Mouse (Mus musculus) embryo, embryonic 11.5 days (tissue): ENCODE data around the gene Cldn24.

ENCODE experiments used
- DNase-seq: peaks from one replicate; pipeline ENCODE4 v3.0.0-alpha.2; 2012; ENCODE audit warnings: low read depth, low spot score

Cldn24 gene

DNA sequence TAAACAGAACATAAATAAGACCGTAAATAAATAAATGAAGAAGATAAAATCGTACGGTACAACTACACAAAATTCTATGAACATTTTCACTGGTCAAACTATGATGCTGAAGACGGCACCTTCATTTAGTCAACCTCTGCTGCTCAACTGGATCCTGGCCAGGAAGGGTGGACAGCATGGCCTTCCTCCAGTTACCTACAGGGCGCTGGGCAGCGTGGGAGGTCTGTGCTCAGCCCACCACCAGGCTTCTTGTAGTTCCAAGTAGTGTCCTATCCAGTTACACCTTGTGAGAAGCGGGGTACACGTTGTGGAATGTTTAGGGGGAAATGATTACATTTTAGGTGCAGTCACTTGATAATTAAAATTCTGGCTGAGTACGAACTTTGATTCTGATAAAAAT is 5.0 kb downstream of the Cldn24 start:
- DNase-seq: no peak

DNA sequence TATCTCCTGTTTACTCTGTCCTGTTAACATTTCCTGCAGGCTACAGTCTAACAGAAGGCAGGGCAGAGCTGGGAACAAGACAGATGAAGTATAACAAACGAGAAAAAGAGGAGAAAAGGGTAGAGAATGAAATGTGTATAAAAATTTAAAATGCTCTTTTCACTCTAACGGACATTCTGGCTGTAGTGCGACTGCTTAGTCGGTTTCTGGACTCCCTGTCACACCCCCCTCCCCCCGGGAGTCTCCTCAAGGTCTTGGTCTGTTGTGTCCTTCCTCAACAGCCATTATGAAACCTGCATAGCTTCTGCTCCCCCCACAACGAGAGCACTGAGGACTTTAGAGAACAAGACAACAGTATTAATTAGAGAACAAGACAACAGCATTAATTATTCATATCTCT is 10.7 kb downstream of the Cldn24 start:
- DNase-seq: no peak

- no peak for DNase-seq
Observed at GRCm38 (mm10) chr8:47833944-47834343, 12.0 kb downstream of the Cldn24 start.

DNA sequence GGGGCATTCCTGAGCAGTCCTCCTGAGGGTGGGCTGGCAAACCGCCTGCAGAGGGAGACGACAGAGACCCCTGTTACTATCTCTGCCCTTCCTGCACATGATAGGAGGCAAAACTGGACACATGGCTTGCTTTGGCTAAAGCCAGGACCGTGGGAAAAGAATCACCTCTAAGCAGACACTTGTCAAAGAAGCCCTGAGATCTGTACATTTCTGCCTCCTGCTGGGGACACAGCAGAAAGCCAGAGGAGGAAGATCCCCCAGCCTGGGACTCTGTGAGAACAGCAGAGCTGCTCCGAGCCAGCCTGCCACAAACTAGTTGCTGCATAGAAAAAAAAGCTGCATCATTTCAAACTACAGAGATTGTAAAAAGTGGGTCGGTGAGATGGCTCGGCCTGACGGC is 21.1 kb downstream of the Cldn24 start:
- no peak for DNase-seq

DNA sequence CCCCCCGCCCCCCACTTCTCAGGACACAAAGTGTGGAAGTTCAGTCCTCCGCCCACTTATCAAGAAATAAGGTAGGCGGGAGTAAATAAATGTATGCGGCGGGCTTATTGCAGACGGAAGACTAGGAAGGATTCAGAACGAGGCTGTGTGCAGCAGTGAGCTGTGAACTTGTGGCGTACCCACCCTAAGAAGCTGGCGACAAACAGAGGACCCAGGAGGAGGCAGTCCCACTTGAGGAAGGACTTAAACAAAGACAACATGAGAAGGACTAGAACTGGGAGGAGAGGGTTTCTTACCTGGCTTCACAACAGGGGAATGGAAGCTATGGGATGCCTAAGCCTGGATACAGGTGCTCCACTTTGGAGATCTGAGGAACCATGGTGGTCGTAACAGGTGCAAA is 21.7 kb downstream of the Cldn24 start:
- DNase-seq: no peak

DNA sequence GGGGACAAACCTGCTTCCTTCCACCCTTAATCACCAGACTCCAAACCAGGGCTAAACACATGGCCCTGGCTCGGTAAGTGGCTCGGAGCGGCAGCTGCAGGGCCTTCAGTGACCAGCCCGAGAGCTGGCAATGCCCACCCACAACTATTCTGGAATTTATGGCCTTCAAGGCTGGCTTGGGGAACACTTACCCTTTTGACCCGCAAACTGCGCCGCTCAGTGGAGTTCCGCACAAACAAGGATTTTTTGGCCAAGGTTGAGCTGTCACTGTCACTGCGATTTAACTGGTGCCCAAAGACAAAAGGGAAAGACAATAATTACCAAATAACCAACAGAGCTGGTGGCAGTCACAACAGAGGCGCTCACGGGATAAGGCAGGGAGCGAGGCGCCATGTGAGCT is 24.0 kb downstream of the Cldn24 start:
- no peak for DNase-seq

DNA sequence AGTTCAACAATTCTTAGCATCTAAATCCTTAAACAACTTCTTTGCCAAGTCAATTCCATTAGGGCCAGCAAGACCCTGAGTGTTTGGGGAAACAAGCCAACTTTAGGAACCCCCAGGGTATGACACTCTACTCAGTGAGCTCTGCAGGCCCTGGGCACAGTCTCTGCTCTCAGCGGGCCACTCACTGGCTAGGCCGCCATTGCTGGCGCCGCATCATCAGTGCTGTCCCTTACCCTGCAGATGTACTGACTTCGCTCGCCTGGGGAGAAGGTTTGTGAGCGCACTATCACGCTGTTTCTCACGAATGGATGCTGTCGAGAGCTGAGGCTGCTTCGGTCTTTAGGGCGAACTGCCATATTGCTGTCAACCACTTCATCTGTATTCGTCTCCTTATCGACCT is 25.2 kb downstream of the Cldn24 start:
- no peak for DNase-seq

GRCm38 (mm10) chr8:47847931-47848330 is 26.0 kb downstream of the Cldn24 start:
- no peak for DNase-seq

DNA sequence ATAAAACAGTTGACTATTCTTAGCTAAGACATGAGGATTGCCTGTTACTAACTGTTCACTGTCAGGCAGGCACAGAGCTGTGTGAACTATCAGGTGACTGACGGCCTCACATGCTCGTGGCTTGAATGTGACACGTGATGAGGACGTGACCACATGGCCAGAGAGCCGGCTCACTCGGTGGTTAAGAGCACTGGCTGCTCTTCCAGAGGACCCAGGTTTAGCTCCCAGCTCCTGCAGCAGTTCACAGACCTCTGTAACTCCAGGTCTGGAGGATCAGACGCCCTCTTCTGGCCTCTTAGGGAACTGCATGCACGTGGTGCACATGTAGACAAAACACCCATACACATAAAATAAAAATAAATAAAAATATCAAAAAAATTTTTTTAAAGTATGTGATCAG is 27.9 kb downstream of the Cldn24 start:
- DNase-seq: no peak

DNA sequence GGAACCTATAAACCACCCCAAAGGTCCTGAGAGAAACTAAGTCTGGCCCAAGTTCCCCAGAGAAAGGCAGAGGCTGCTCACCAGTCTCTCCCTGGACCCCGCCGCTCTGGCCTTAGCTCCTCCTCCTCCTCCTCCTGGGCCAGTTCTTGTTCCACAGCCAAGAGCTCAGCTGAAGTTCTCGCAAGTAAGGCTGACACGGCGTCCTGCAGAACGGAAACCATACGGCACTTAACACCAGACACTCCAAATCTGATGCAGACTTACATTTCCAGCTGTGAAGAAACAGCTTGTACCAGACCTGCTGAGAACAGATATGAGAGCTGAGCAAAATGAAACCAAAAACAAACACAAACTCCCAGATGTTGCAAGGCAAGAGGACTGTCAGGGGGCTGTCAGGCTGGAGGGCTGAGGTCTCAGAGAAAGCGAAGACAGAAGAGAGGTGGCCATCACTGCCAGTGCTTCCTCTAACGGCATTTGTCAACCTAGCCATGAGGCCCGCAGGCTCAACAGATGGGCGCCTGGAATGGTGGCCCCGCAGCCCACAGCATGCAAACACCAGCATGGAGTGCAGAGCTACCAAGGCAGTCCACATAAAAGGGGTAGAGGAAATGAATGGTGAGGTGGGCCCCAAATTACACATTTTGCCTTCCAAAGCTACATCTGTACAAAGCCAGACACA is 30.0 kb downstream of the Cldn24 start:
- no peak for DNase-seq

DNA sequence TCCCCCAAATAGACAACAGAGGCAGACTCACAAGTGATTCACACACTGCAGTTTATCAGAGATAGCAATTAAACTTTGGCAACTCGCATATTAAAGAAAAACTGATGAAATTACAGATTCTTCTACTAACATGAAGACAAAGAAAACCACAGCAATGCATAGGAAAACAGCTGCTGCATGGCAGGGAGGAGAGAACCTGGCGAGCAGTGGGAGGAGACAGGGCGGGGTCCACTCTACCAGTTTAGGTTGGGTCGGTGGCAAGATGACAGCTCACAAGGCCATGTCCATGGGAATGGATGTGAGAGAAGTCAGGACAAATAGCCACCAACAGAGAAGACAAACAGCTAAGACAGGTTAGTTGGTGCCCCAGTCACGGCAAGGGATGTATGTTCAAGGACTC is 30.8 kb downstream of the Cldn24 start:
- DNase-seq: no peak

DNA sequence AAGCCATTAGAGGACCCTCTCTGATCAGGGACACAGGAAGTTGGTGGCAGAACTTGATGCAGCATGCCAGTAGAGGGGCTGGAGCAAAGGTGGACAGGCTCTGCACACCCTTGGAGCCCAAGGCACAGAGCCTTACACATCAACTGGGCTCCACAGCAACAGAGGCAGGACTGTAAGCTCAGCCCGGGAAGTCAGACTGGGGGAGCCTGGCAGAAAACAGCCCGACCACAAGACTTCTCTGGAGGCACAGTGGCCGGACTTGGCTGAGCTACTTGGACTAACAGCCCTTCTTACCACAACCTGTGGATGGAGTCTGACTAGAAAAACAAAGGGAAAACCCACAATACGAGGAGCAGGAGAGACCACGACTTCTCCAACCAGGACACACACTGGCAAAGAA is 31.4 kb downstream of the Cldn24 start:
- no peak for DNase-seq

DNA sequence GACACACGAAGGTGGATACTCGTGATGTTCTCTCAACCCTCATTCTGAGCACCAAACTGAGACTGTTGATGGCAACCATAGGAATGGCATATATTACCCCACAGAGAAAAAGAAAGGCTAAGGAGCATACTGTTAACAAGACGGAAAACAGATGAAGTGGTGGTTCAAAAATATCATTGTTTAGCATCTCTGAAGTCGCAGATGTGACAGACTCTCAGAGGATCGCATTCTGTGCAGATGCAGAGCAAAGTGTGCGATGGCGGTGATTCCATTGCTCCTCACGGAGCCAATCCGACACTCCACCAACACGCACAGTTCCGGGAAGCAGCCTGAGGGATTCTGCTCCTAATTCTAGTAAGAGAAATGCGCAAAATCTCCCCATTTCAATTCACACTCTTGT is 37.3 kb downstream of the Cldn24 start:
- no peak for DNase-seq

- no peak for DNase-seq
Observed at GRCm38 (mm10) chr8:47866568-47866967, 44.6 kb downstream of the Cldn24 start.

DNA sequence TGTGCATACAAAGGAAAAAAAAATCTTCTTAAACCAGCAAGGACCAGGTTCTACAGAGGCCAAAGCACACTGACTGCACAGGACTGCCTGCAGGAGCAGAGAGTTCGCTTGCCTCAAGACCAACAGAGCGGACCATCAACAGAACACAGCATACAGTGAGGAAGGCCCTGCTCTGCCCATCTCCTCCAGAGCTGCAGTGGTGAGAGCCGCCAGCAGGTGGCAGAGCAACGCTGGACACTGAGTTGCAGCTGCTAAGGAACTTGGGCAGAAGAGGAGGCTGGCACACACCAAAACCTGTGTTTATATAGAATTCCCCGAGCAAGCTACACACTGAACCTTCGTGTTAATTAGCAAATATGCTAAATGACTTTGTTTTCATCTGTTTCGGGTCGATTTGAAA is 45.1 kb downstream of the Cldn24 start:
- DNase-seq: peak; percentile 64
